9 mouse cellular contexts compared by ENCODE assay signal in the genomic region with DNA sequence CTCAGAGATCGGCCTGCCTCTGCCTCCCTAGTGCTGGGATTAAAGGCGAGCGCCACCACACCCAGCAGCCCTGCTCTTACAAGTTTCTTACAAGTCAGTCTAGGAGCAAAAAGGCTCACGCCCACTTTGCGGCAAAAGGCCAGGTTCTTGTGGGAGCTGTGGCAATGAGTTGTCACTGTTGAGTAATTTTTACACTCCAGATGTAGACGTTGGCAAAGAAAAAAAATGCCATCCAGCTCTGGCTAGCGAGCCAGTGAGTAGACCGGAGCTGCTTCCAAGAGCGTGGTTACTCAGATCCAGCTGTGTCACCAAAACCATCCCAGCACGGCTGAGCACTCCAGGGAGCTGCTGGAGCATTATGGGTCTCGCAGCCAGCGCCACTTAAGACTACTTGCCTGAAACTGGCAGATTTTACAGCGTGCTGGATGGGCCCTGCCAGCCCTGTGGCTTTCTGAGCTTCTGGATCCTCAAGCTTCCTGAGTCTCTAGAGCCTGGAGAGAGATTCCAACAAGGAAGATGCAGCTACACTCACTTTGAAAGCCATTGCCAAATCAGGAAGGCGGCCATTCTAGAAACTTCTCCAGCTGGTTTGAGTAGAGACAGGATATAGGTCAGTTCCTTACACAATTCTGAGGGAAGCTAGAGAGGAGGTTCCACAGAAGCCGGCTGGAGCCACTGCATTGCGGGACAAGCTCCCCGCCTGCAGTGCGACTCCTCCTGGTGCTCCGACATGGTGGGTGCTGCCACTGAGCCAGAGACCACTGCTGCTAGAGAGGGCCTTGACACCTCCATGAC. TPM values are rescaled to one million over a fixed set of nuclear protein-coding genes. Genes with fewer than 3 reads are reported as not detected.
DNase-seq lines count a peak whose midpoint lies in the region; ATAC-seq and TF ChIP-seq lines count a peak whose summit lies in the region.
"Had no signal": no experiment of that assay in that cellular context is flagged by ENCODE, and none has a peak within 500 bp of the region (broad histone marks: within the 10 kb centered on the region; RNA-seq: fewer than 3 reads in every experiment).

No protein-coding gene starts in this region.

- no peak overlapping the region for H3K4me2 ChIP-seq in intestine, embryonic 16.5 days (ENCODE audit: low read depth, low read length)
- no peak overlapping the region for H3K4me2 ChIP-seq in intestine, postnatal 0 days (replicated peaks; ENCODE audit: low read depth)
- H3K4me2 ChIP-seq in hindbrain, embryonic 13.5 days, result no peak overlapping the region

- no peak for ATAC-seq in intestine, embryonic 16.5 days
- no peak for ATAC-seq in intestine, postnatal 0 days
- no peak for ATAC-seq in hindbrain, embryonic 13.5 days (ENCODE audit: low FRiP score)

- H3K9ac ChIP-seq in intestine, embryonic 16.5 days (ENCODE audit: low read depth, low read length), result no peak overlapping the region
- no peak overlapping the region for H3K9ac ChIP-seq in intestine, postnatal 0 days (ENCODE audit: low read depth, low read length)
- H3K9ac ChIP-seq in hindbrain, embryonic 13.5 days, result no peak overlapping the region

- TF ChIP-seq CTCF in intestine, postnatal 0 days (IDR thresholded peaks at IDR 0.05; ENCODE audit: low read depth), result no peak
- no peak for TF ChIP-seq CTCF in layer of hippocampus, adult 2 months (conservative IDR thresholded peaks at IDR 0.05)

- 84% methylated on average over 19 of the region's 19 CpGs for WGBS in intestine, embryonic 16.5 days
- WGBS in intestine, postnatal 0 days, result 80% methylated on average over 19 of the region's 19 CpGs
- WGBS in hindbrain, embryonic 13.5 days, result 87% methylated on average over 19 of the region's 19 CpGs

- peaks cover 5% of the 10 kb centered on the region for H3K36me3 ChIP-seq in intestine, embryonic 16.5 days (ENCODE audit: control insufficient read depth, insufficient read depth, low read length)
- H3K36me3 ChIP-seq in intestine, postnatal 0 days (ENCODE audit: control insufficient read depth, insufficient read depth), result peaks cover 27% of the 10 kb centered on the region
- peaks cover 20% of the 10 kb centered on the region for H3K36me3 ChIP-seq in hindbrain, embryonic 13.5 days

- no peak overlapping the region for H3K4me3 ChIP-seq in intestine, embryonic 16.5 days (ENCODE audit: low read length)
- H3K4me3 ChIP-seq in intestine, postnatal 0 days (ENCODE audit: low read depth, low read length), result no peak overlapping the region
- H3K4me3 ChIP-seq in layer of hippocampus, adult 2 months, result no peak overlapping the region
- H3K4me3 ChIP-seq in hindbrain, embryonic 13.5 days, result no peak overlapping the region

- no peaks in the 10 kb centered on the region for H3K9me3 ChIP-seq in intestine, embryonic 16.5 days (ENCODE audit: control insufficient read depth, low read length)
- H3K9me3 ChIP-seq in intestine, postnatal 0 days (ENCODE audit: control insufficient read depth), result no peaks in the 10 kb centered on the region
- no peaks in the 10 kb centered on the region for H3K9me3 ChIP-seq in hindbrain, embryonic 13.5 days

- H3K4me1 ChIP-seq in intestine, embryonic 16.5 days (ENCODE audit: control insufficient read depth, insufficient read depth, low read length), result peaks cover 16% of the 10 kb centered on the region
- 0 out of 2 replicates have a peak, but pooled peaks cover 3% of the 10 kb centered on the region for H3K4me1 ChIP-seq in intestine, postnatal 0 days (replicated peaks; ENCODE audit: control insufficient read depth, insufficient read depth, low read length)
- peaks cover 17% of the 10 kb centered on the region for H3K4me1 ChIP-seq in hindbrain, embryonic 13.5 days (replicated peaks)

- H3K27me3 ChIP-seq in intestine, embryonic 16.5 days (replicated peaks; ENCODE audit: control insufficient read depth, insufficient read depth, low read length), result no peaks in the 10 kb centered on the region
- H3K27me3 ChIP-seq in intestine, postnatal 0 days (replicated peaks; ENCODE audit: control insufficient read depth, insufficient read depth, low read length), result no peaks in the 10 kb centered on the region
- H3K27me3 ChIP-seq in hindbrain, embryonic 13.5 days, result peaks cover 13% of the 10 kb centered on the region; the same call in 1 of the 2 replicates

- peak; percentile 70 to 83 for DNase-seq in adrenal gland, postnatal 36 days
- DNase-seq in layer of hippocampus, adult 2 months (ENCODE audit: low spot score in 2 of 2), result peak; percentile 29 to 35
- peak; percentile 76 to 82 for DNase-seq in lung, postnatal 4 days
- no peak for DNase-seq in cerebellum, adult 9-11 months
- no peak for DNase-seq in MN1 (ENCODE audit: low spot score)

- H3K27ac ChIP-seq in intestine, embryonic 16.5 days (ENCODE audit: low read length), result peak overlapping the region; percentile 14; the same call in 1 of the 2 replicates
- H3K27ac ChIP-seq in intestine, postnatal 0 days (ENCODE audit: low read depth, low read length), result no peak overlapping the region; the same call in 1 of the 2 replicates
- H3K27ac ChIP-seq in layer of hippocampus, adult 2 months, result no peak overlapping the region
- H3K27ac ChIP-seq in hindbrain, embryonic 13.5 days, result no peak overlapping the region

RNA-seq across cellular contexts. Expression of a gene that starts 4.7 kb away (rescaled TPM):
- 10.3 and 10.8 TPM in 2 replicates for polyA plus RNA-seq in intestine, embryonic 16.5 days (2015; fragmentation: Nextera tagmentation; extraction: Ambion mirVana)
- 13.0 and 15.9 TPM in 2 replicates for polyA plus RNA-seq in intestine, postnatal 0 days (2015; fragmentation: Nextera tagmentation; extraction: Ambion mirVana)
- 1 to 10 TPM; 7.8 to 8.3 TPM for total RNA-seq in adrenal gland, postnatal 36 days (2021)
- 1 to 10 TPM; 6.8 to 7.4 TPM for total RNA-seq in layer of hippocampus, adult 2 months (2021)
- polyA plus RNA-seq in hindbrain, embryonic 13.5 days (2015; fragmentation: Nextera tagmentation; extraction: Ambion mirVana), result 2.2 and 2.9 TPM in 2 replicates

RNA-seq across cellular contexts. Expression of a gene that starts 12.1 kb away (rescaled TPM):
- 24.4 and 25.6 TPM in 2 replicates for polyA plus RNA-seq in intestine, embryonic 16.5 days (2015; fragmentation: Nextera tagmentation; extraction: Ambion mirVana)
- 19.2 and 24.1 TPM in 2 replicates for polyA plus RNA-seq in intestine, postnatal 0 days (2015; fragmentation: Nextera tagmentation; extraction: Ambion mirVana)
- total RNA-seq in adrenal gland, postnatal 36 days (2021), result not detected
- not detected for total RNA-seq in layer of hippocampus, adult 2 months (2021)
- polyA plus RNA-seq in hindbrain, embryonic 13.5 days (2015; fragmentation: Nextera tagmentation; extraction: Ambion mirVana), result 0.21 TPM in 1 of 2 replicates, not detected in the other
- total RNA-seq: heart, postnatal 14 days had no signal

RNA-seq across cellular contexts. Expression of a gene that starts 29.1 kb away (rescaled TPM):
- polyA plus RNA-seq in intestine, embryonic 16.5 days (2015; fragmentation: Nextera tagmentation; extraction: Ambion mirVana), result 111 and 131 TPM in 2 replicates
- polyA plus RNA-seq in intestine, postnatal 0 days (2015; fragmentation: Nextera tagmentation; extraction: Ambion mirVana), result 73.8 and 81.0 TPM in 2 replicates
- 100 to 1,000 TPM; 124 to 139 TPM for total RNA-seq in adrenal gland, postnatal 36 days (2021)
- 10 to 100 TPM; 80.0 to 88.2 TPM for total RNA-seq in layer of hippocampus, adult 2 months (2021)
- polyA plus RNA-seq in hindbrain, embryonic 13.5 days (2015; fragmentation: Nextera tagmentation; extraction: Ambion mirVana), result 71.2 and 80.6 TPM in 2 replicates

RNA-seq across cellular contexts. Expression of a gene that starts 37.5 kb away (rescaled TPM):
- polyA plus RNA-seq in intestine, embryonic 16.5 days (2015; fragmentation: Nextera tagmentation; extraction: Ambion mirVana), result 40.2 and 40.9 TPM in 2 replicates
- polyA plus RNA-seq in intestine, postnatal 0 days (2015; fragmentation: Nextera tagmentation; extraction: Ambion mirVana), result 37.4 and 38.6 TPM in 2 replicates
- total RNA-seq in adrenal gland, postnatal 36 days (2021), result 10 to 100 TPM; 66.2 to 68.2 TPM
- 10 to 100 TPM; 82.8 to 93.0 TPM for total RNA-seq in layer of hippocampus, adult 2 months (2021)
- polyA plus RNA-seq in hindbrain, embryonic 13.5 days (2015; fragmentation: Nextera tagmentation; extraction: Ambion mirVana), result 77.2 and 79.7 TPM in 2 replicates

Comparison
In these comparisons a context has a peak if more than half of its experiments do, and no peak if none do; other contexts are left out.
1. DNase-seq: peak in adrenal gland, postnatal 36 days (2 of 2), layer of hippocampus, adult 2 months (2 of 2) and lung, postnatal 4 days (2 of 2); none in cerebellum, adult 9-11 months (single experiment) and MN1 (single experiment).
2. RNA of a gene that starts 12.1 kb away (polyA plus RNA-seq): 24.4 to 25.6 TPM in intestine, embryonic 16.5 days and 19.2 to 24.1 TPM in intestine, postnatal 0 days; 0.21 TPM in hindbrain, embryonic 13.5 days; every median in the first group is over 10 times any median in the second.